In genomic region chr1:118457256-118457882, GRCm38 (mm10) we compare ENCODE assay signal across 8 mouse cellular contexts.
DNase-seq lines count a peak whose midpoint lies in the region; ATAC-seq and TF ChIP-seq lines count a peak whose summit lies in the region.

No protein-coding gene starts in this region.

- no peak overlapping the region for H3K9ac ChIP-seq in lung, embryonic 15.5 days
- no peak overlapping the region for H3K9ac ChIP-seq in forebrain, embryonic 12.5 days
- H3K9ac ChIP-seq in hindbrain, embryonic 13.5 days, result peak overlapping the region; percentile 51
- peak overlapping the region; percentile 90 for H3K9ac ChIP-seq in liver, postnatal 0 days (replicated peaks)

- no peak for TF ChIP-seq EP300 in liver, postnatal 0 days (IDR thresholded peaks at IDR 0.05; ENCODE audit: low read depth)

- peaks cover 22% of the 10 kb centered on the region for H3K4me1 ChIP-seq in lung, embryonic 15.5 days
- peaks cover 46% of the 10 kb centered on the region for H3K4me1 ChIP-seq in forebrain, embryonic 12.5 days
- H3K4me1 ChIP-seq in hindbrain, embryonic 13.5 days (replicated peaks), result peaks cover 61% of the 10 kb centered on the region
- peaks cover 30% of the 10 kb centered on the region for H3K4me1 ChIP-seq in liver, postnatal 0 days (ENCODE audit: insufficient read depth)

- no peak for TF ChIP-seq CTCF in liver, postnatal 0 days (IDR thresholded peaks at IDR 0.05; ENCODE audit: low read depth)

- H3K4me3 ChIP-seq in lung, embryonic 15.5 days, result no peak overlapping the region
- H3K4me3 ChIP-seq in forebrain, embryonic 12.5 days (replicated peaks), result 0 out of 2 replicates have a peak overlapping the region, but pooled peaks have one; percentile 8
- H3K4me3 ChIP-seq in hindbrain, embryonic 13.5 days, result no peak overlapping the region
- no peak overlapping the region for H3K4me3 ChIP-seq in liver, postnatal 0 days (ENCODE audit: low read depth, low read length)

- H3K9me3 ChIP-seq in lung, embryonic 15.5 days, result no peaks in the 10 kb centered on the region
- no peaks in the 10 kb centered on the region for H3K9me3 ChIP-seq in forebrain, embryonic 12.5 days
- no peaks in the 10 kb centered on the region for H3K9me3 ChIP-seq in hindbrain, embryonic 13.5 days
- H3K9me3 ChIP-seq in liver, postnatal 0 days (ENCODE audit: low read length), result no peaks in the 10 kb centered on the region

- H3K27ac ChIP-seq in lung, embryonic 15.5 days, result peak overlapping the region; percentile 9; the same call in 1 of the 2 replicates
- peak overlapping the region; percentile 69 for H3K27ac ChIP-seq in forebrain, embryonic 12.5 days
- peak overlapping the region; percentile 66 for H3K27ac ChIP-seq in hindbrain, embryonic 13.5 days
- H3K27ac ChIP-seq in liver, postnatal 0 days (ENCODE audit: low read depth), result peak overlapping the region; percentile 99; the same call in 1 of the 2 replicates

- no peak for DNase-seq in lung, postnatal 10 days
- no peak for DNase-seq in liver, postnatal 0 days
- DNase-seq in spleen, postnatal 14 days (ENCODE audit: low spot score in 2 of 2), result no peak

- 49% methylated on average over 11 of the region's 11 CpGs for WGBS in lung, embryonic 15.5 days
- WGBS in forebrain, embryonic 12.5 days, result 60% methylated on average over 11 of the region's 11 CpGs
- 46% methylated on average over 11 of the region's 11 CpGs for WGBS in hindbrain, embryonic 13.5 days
- WGBS in liver, postnatal 0 days (ENCODE audit: insufficient replicate concordance), result 42% methylated on average over 11 of the region's 11 CpGs

- peak overlapping the region; percentile 53 for H3K4me2 ChIP-seq in lung, embryonic 15.5 days
- peak overlapping the region; percentile 31 for H3K4me2 ChIP-seq in forebrain, embryonic 12.5 days
- H3K4me2 ChIP-seq in hindbrain, embryonic 13.5 days, result peak overlapping the region; percentile 75
- peak overlapping the region; percentile 83 for H3K4me2 ChIP-seq in liver, postnatal 0 days (ENCODE audit: low read depth, low read length)

- no peaks in the 10 kb centered on the region for H3K36me3 ChIP-seq in lung, embryonic 15.5 days
- H3K36me3 ChIP-seq in forebrain, embryonic 12.5 days (replicated peaks), result peaks cover 18% of the 10 kb centered on the region
- peaks cover 13% of the 10 kb centered on the region for H3K36me3 ChIP-seq in hindbrain, embryonic 13.5 days
- H3K36me3 ChIP-seq in liver, postnatal 0 days (replicated peaks; ENCODE audit: insufficient read depth, low read length), result peaks cover 6% of the 10 kb centered on the region; the same call in 1 of the 2 replicates

- ATAC-seq in lung, embryonic 15.5 days (ENCODE audit: borderline replicate concordance, extremely low read depth, low FRiP score, low TSS enrichment), result no peak
- ATAC-seq in forebrain, embryonic 12.5 days (ENCODE audit: low FRiP score), result no peak
- no peak for ATAC-seq in hindbrain, embryonic 13.5 days (ENCODE audit: low FRiP score)
- ATAC-seq in liver, postnatal 0 days, result no peak
- no peak for ATAC-seq in activated CD4-positive, CD25-positive, alpha-beta regulatory T cell, adult 4 months
- no peak for ATAC-seq in erythroid progenitor cell, adult 5-6 weeks (replicated peaks; ENCODE audit: low FRiP score, poor library complexity, severe bottlenecking)

- no peaks in the 10 kb centered on the region for H3K27me3 ChIP-seq in lung, embryonic 15.5 days
- H3K27me3 ChIP-seq in forebrain, embryonic 12.5 days, result no peaks in the 10 kb centered on the region
- H3K27me3 ChIP-seq in hindbrain, embryonic 13.5 days, result no peaks in the 10 kb centered on the region
- no peaks in the 10 kb centered on the region for H3K27me3 ChIP-seq in liver, postnatal 0 days (ENCODE audit: insufficient read depth, low read length)

Comparison
In these comparisons a context has a peak if more than half of its experiments do, and no peak if none do; other contexts are left out.
1. H3K27ac ChIP-seq: peak in every context shown above with its lines; median percentile 99 in liver, postnatal 0 days; 69 in forebrain, embryonic 12.5 days; 66 in hindbrain, embryonic 13.5 days; 9 in lung, embryonic 15.5 days.
2. H3K4me2 ChIP-seq: peak in every context shown above with its lines; median percentile 83 in liver, postnatal 0 days; 75 in hindbrain, embryonic 13.5 days; 53 in lung, embryonic 15.5 days; 31 in forebrain, embryonic 12.5 days.
3. H3K9ac ChIP-seq: peak in hindbrain, embryonic 13.5 days (single experiment) and liver, postnatal 0 days (single experiment); none in lung, embryonic 15.5 days (single experiment) and forebrain, embryonic 12.5 days (single experiment).